Mouse (Mus musculus) lung, embryonic 14.5 days (tissue): ENCODE measurements around the gene Chst8. TPM values are rescaled to one million over a fixed set of nuclear protein-coding genes. Genes with fewer than 3 reads are reported as not detected.

Source experiments
- ATAC-seq: fragments of 200-750 bp; cut with Nextera tagmentation; 2 replicates; pipeline ENCODE4 v1.8.0; 2017; ENCODE audit warnings: mild to moderate bottlenecking, moderate TSS enrichment, moderate library complexity; ENCODE audit not compliant: insufficient read depth
- DNase-seq: peaks from one replicate; pipeline ENCODE4 v3.0.0-alpha.2; 2015
- H3K27ac ChIP-seq: fragments of 300-500 bp; sonication (generic); 2 replicates; pipeline ENCODE4 v1.5.1; 2014; ENCODE audit warnings: low read depth, mild to moderate bottlenecking, moderate library complexity
- H3K27me3 ChIP-seq: fragments of 300-500 bp; sonication (generic); 2 replicates; pipeline ENCODE4 v1.6.1; 2014; ENCODE audit warnings: low read length, control low read depth; ENCODE audit not compliant: insufficient read depth
- H3K36me3 ChIP-seq: fragments of 300-500 bp; sonication (generic); 2 replicates; pipeline ENCODE4 v1.6.1; 2014; ENCODE audit warnings: control low read depth; ENCODE audit not compliant: insufficient read depth
- H3K4me1 ChIP-seq: fragments of 300-500 bp; sonication (generic); 2 replicates; pipeline ENCODE4 v1.6.1; 2014; ENCODE audit warnings: antibody characterized with exemption, control low read depth; ENCODE audit not compliant: insufficient read depth
- H3K4me2 ChIP-seq: fragments of 300-500 bp; sonication (generic); 2 replicates; pipeline ENCODE4 v1.6.1; 2014; ENCODE audit warnings: mild to moderate bottlenecking
- H3K4me3 ChIP-seq: fragments of 300-500 bp; sonication (generic); 2 replicates; pipeline ENCODE4 v1.5.1; 2014; ENCODE audit warnings: low read depth, low read length
- H3K9ac ChIP-seq: fragments of 300-500 bp; sonication (generic); 2 replicates; pipeline ENCODE4 v1.6.1; 2014
- H3K9me3 ChIP-seq: fragments of 300-500 bp; sonication (generic); 2 replicates; pipeline ENCODE4 v1.6.1; 2016; ENCODE audit warnings: low read depth, low read length, control low read depth
- CTCF ChIP-seq: IDR thresholded peaks from 2 replicates; pipeline ENCODE4 v1.5.1; 2016; ENCODE audit warnings: antibody characterized with exemption, low read depth
- WGBS: fragments of 180-500 bp; shearing (Covaris S2); extraction: QIAGEN DNeasy Blood & Tissue Kit; methylation state at CpG from one replicate; pipeline ENCODE4 v1.1.7; 2014; 5-methylcytosine and 5-hydroxymethylcytosine counted together
- polyA plus RNA-seq: library from polyadenylated mRNA; unstranded; fragments of >200 nt; fragmentation: Nextera tagmentation; extraction: Ambion mirVana; gene quantifications from 2 replicates; pipeline ENCODE4 v1.2.1, GENCODE M21; 2014

Gene Chst8
- polyA plus RNA-seq, 1 experiment from 2014 or later, result 3.6 TPM

DNA sequence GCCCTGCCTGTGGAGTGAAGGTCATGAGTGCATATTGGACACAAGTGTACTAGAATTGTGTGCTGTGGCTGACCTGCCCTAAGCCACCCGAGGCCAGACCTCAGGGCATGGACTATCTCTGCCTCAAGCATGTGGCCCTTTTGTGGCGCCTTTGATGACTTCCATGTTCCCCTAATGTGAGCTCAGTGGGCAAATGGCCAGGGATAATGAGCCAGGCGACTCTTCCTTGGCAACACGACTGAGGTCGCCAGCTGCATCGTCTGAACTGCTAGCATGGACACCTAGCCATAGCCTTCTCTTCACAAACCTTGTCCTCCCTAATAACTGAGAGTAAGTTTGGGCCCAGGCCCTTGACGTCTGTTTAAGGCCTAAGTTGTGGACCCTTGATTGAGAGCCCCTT, 4.5 kb upstream of the Chst8 start:
- H3K9me3 ChIP-seq, result no peaks in the 10 kb centered on the region
- H3K4me3 ChIP-seq, result no peak overlapping the region
- TF ChIP-seq CTCF, result no peak
- no peak overlapping the region for H3K9ac ChIP-seq
- peaks cover 25% of the 10 kb centered on the region for H3K27me3 ChIP-seq
- 74% methylated on average over 7 of the region's 7 CpGs for WGBS
- no peak for ATAC-seq
- H3K4me1 ChIP-seq, result 0 out of 2 replicates have a peak, but pooled peaks cover 3% of the 10 kb centered on the region
- no peak overlapping the region for H3K27ac ChIP-seq
- DNase-seq, result no peak
- H3K4me2 ChIP-seq, result no peak overlapping the region
- H3K36me3 ChIP-seq, result no peaks in the 10 kb centered on the region

GRCm38 (mm10) chr7:34814801-34815200, 2.3 kb upstream of the Chst8 start:
- no peak for TF ChIP-seq CTCF
- DNase-seq, result no peak
- Histone ChIP-seq H3K9me3 (no peaks in the 10 kb centered on the region), H3K4me3 (no peak overlapping the region), H3K27me3 (peaks cover 47% of the 10 kb centered on the region), H3K4me2 (no peak overlapping the region), H3K4me1 (0 out of 2 replicates have a peak, but pooled peaks cover 3% of the 10 kb centered on the region), H3K36me3 (no peaks in the 10 kb centered on the region), H3K9ac (no peak overlapping the region), H3K27ac (no peak overlapping the region)
- 78% methylated on average over 3 of the region's 3 CpGs for WGBS
- no peak for ATAC-seq

DNA sequence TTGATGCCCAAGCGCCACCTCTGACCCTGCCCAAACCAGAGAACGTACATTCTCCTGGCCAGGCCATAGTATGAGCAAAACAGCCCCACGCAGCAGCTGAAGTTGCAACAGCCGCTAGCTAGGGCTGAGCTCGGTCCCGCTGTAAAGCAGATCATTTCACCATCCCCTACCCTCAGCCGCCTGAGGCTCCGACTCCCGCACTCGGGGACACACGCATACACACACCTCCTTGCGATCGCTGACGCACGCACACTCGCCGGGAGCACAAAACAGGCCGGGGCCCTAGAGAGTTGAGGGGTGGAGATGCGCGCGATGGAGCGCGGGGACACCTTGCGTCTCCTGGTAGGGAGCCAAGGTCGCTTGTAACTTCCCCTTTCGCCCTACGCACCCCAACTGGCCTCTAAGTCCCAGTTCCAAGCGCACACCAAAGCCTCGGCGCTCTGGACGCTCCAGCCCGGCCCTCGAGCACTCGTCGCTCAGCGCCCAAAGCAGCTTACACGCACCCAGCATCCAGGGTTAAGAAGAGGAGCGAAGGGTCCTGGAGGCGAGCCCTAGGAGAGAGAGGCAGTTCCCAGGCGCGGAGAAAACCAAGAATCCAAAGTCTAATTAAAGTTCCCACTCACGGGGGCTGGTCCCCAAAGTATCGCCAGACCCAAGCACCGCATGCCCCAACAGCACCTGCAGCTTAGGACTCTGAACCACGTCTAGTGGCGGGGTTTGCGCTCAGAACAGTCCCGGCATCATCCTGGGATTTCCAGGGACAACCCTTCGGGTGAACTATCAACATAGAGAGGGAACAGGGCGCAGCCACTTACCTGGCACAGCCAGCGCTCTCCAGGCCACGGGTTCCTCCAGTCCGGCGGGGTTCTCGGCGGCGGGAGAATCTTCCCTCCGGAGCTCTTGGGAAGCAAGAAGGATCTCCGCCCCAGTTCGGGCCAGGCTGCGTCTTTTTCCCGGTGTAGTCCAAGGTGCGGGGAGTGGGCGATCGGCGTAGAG, 682 bp downstream of the Chst8 start:
- peak; percentile 29; the same call in 1 of the 2 replicates for ATAC-seq
- H3K4me2 ChIP-seq, result peak overlapping the region; percentile 91
- no peaks in the 10 kb centered on the region for H3K36me3 ChIP-seq
- no peak overlapping the region for H3K27ac ChIP-seq
- no peak overlapping the region for H3K9ac ChIP-seq
- under 1% methylated on average over 66 of the region's 66 CpGs for WGBS
- DNase-seq, result peak; percentile 26
- H3K4me1 ChIP-seq, result 0 out of 2 replicates have a peak, but pooled peaks cover 3% of the 10 kb centered on the region
- peak overlapping the region; percentile 58 for H3K4me3 ChIP-seq
- no peaks in the 10 kb centered on the region for H3K9me3 ChIP-seq
- TF ChIP-seq CTCF, result no peak
- H3K27me3 ChIP-seq, result peaks cover 62% of the 10 kb centered on the region

DNA sequence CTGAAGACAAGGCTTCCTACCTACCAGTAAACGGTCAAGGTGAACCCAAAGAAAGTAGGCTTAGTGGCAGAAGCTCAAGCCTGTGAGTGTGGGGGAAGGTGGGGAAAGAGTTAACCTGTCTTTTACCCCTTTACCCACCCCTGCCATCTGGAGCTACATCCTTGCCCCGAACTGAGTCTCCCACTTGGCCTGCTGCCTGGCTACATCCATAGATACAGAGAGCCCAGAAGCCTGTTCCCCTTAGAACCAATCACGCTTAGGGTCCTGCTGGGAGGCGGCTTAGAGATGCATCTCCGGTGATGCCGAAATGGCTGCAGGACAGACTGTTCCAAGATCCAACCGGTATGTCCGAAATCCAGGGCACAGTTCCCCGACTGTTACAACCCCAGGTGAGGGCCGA, 1.5 kb downstream of the Chst8 start:
- ATAC-seq (no peak), DNase-seq (no peak)
- Histone ChIP-seq H3K4me2 (peak overlapping the region; percentile 91), H3K36me3 (no peaks in the 10 kb centered on the region), H3K4me1 (0 out of 2 replicates have a peak, but pooled peaks cover 3% of the 10 kb centered on the region), H3K9ac (no peak overlapping the region), H3K27me3 (peaks cover 65% of the 10 kb centered on the region), H3K9me3 (no peaks in the 10 kb centered on the region), H3K4me3 (peak overlapping the region; percentile 58), H3K27ac (no peak overlapping the region)
- TF ChIP-seq CTCF, result no peak
- 5% methylated on average over 10 of the region's 10 CpGs for WGBS

DNA sequence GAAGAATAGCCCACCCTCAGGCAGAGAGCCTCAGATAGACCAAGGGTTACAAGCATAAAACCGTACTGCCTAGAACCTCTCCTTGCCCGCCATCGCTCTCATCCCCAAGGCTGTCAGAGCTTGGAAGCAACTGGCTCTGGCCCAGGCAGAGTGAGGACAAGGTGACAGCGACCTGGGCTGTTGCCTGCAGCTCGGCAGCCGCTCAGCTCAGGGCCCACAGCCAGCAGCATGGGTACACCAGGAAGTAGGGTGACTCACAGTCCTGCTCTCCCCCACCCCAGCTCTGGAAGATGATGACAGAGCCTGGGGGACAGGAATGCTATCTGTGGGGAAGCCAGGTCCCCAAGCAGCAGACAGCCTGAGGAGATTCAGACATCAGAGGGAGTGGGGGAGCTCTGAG, 6.2 kb downstream of the Chst8 start:
- ATAC-seq (no peak), DNase-seq (no peak)
- no peak overlapping the region for H3K4me2 ChIP-seq
- TF ChIP-seq CTCF, result no peak
- H3K9me3 ChIP-seq, result no peaks in the 10 kb centered on the region
- no peak overlapping the region for H3K9ac ChIP-seq
- H3K27me3 ChIP-seq, result peaks cover 33% of the 10 kb centered on the region
- no peak overlapping the region for H3K4me3 ChIP-seq
- no peaks in the 10 kb centered on the region for H3K4me1 ChIP-seq
- H3K27ac ChIP-seq, result no peak overlapping the region
- WGBS, result 54% methylated on average over 6 of the region's 6 CpGs
- H3K36me3 ChIP-seq, result no peaks in the 10 kb centered on the region

DNA sequence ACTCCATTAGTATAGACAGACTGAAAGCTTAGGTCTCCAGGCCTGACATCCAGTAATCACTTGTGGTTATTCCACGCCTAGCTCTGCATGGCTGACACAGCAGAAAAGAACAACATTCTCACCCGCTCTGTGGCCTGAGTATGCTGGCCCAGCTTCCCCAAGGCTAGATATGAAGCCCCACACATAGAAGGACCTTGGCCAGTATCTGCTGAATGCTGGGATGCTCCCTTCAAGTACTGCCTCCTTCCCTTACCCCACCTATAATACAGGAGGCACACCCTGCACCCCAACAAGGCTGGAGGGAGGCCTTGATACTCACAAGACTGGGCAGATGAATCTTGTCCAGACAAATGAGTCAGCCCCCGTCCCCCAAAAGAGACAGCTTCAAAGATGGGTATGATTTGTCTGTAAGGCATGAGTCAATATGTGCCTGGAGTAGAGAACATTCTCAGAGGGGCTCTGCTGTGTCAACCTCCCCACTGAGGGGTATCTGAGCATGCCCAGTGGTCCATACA, 6.8 kb downstream of the Chst8 start:
- TF ChIP-seq CTCF, result no peak
- Histone ChIP-seq H3K4me1 (no peaks in the 10 kb centered on the region), H3K36me3 (no peaks in the 10 kb centered on the region), H3K4me2 (no peak overlapping the region), H3K4me3 (no peak overlapping the region), H3K27me3 (peaks cover 28% of the 10 kb centered on the region), H3K9ac (no peak overlapping the region), H3K9me3 (no peaks in the 10 kb centered on the region), H3K27ac (no peak overlapping the region)
- DNase-seq (no peak), ATAC-seq (no peak)
- 76% methylated on average over 3 of the region's 3 CpGs for WGBS

- no peaks in the 10 kb centered on the region for H3K36me3 ChIP-seq
- ATAC-seq (no peak), DNase-seq (no peak)
- 68% methylated on average over 2 of the region's 2 CpGs for WGBS
- no peaks in the 10 kb centered on the region; the same call in 1 of the 2 replicates for H3K4me1 ChIP-seq
- H3K27ac ChIP-seq, result no peak overlapping the region
- no peak overlapping the region for H3K9ac ChIP-seq
- H3K4me3 ChIP-seq, result no peak overlapping the region
- no peaks in the 10 kb centered on the region for H3K9me3 ChIP-seq
- H3K4me2 ChIP-seq, result no peak overlapping the region
- TF ChIP-seq CTCF, result no peak
- peaks cover 21% of the 10 kb centered on the region for H3K27me3 ChIP-seq
Observed at GRCm38 (mm10) chr7:34805042-34805441, 7.5 kb downstream of the Chst8 start.
